Mouse (Mus musculus) CH12.LX (cell line): ENCODE data around the gene Atrip.

ENCODE experiments used
- CHD2 ChIP-seq: IDR thresholded peaks from 2 replicates; pipeline ENCODE4 v1.6.1; 2011; ENCODE audit warnings: low read length, improper control_type of control experiment
- EP300 ChIP-seq: IDR thresholded peaks from 2 replicates; pipeline ENCODE4 v1.6.1; 2011; ENCODE audit warnings: low read length, improper control_type of control experiment
- GABPA ChIP-seq: IDR thresholded peaks from 2 replicates; pipeline ENCODE4 v1.6.1; 2012; ENCODE audit warnings: low read depth, low read length, improper control_type of control experiment, inconsistent platforms; ENCODE audit not compliant: insufficient replicate concordance
- MEF2A ChIP-seq: IDR thresholded peaks from 2 replicates; pipeline ENCODE4 v1.6.1; 2014; ENCODE audit warnings: low read depth, mild to moderate bottlenecking, inconsistent platforms, low read length, improper control_type of control experiment, borderline replicate concordance
- MYC ChIP-seq: IDR thresholded peaks from 2 replicates; pipeline ENCODE4 v1.6.1; 2011; ENCODE audit warnings: low read depth, mild to moderate bottlenecking, improper control_type of control experiment, low read length
- NRF1 ChIP-seq: IDR thresholded peaks from 2 replicates; pipeline ENCODE4 v1.6.1; 2014; ENCODE audit warnings: low read depth, mild to moderate bottlenecking, inconsistent platforms, low read length, improper control_type of control experiment, moderate library complexity
- POLR2AphosphoS2 ChIP-seq: IDR thresholded peaks from 2 replicates; pipeline ENCODE4 v1.6.1; 2011; ENCODE audit warnings: low read depth, low read length, improper control_type of control experiment
- RAD21 ChIP-seq: IDR thresholded peaks from 2 replicates; pipeline ENCODE4 v1.6.1; 2011; ENCODE audit warnings: low read depth, mild to moderate bottlenecking, low read length, improper control_type of control experiment, moderate library complexity
- TBP ChIP-seq: conservative IDR thresholded peaks from 2 replicates; pipeline ENCODE4 v1.6.1; 2011; ENCODE audit warnings: low read depth, low read length, improper control_type of control experiment
- TCF12 ChIP-seq: IDR thresholded peaks from 2 replicates; pipeline ENCODE4 v1.6.1; 2014; ENCODE audit warnings: low read depth, mild to moderate bottlenecking, inconsistent platforms, low read length, improper control_type of control experiment

GRCm38 (mm10) chr9:109008994-109009635, 64.8 kb downstream of the Atrip start:
- TF ChIP-seq MYC = no peak
- TF ChIP-seq POLR2AphosphoS2 = no peak
- TF ChIP-seq TCF12 = no peak
- no peak for TF ChIP-seq EP300
- TF ChIP-seq RAD21 = no peak
- TF ChIP-seq GABPA = no peak
- no peak for TF ChIP-seq NRF1
- TF ChIP-seq MEF2A = no peak
- TF ChIP-seq TBP = no peak
- TF ChIP-seq CHD2 = no peak
